Mouse (Mus musculus) naive thymus-derived CD4-positive, alpha-beta T cell, adult 2 months (primary cell): ENCODE measurements at regions not wholly inside any gene's neighbourhood (a gene's known extent, or its start where the extent isn't known, plus 50 kb on each side); places are given as distances from the start of the nearest gene placed in this dataset.

Source experiments
- DNase-seq: peaks from one replicate; pipeline ENCODE4 v3.0.0-alpha.2; 2011; ENCODE audit warnings: low read depth

GRCm38 (mm10) chr11:20985069-20985759 lies 105.9 kb upstream of the Peli1 start:
- DNase-seq = no peak

GRCm38 (mm10) chr11:20985771-20986170 lies 105.3 kb upstream of the Peli1 start:
- DNase-seq = no peak

GRCm38 (mm10) chr11:20987171-20987815 lies 103.8 kb upstream of the Peli1 start:
- DNase-seq = no peak

GRCm38 (mm10) chr11:20987841-20988251 lies 103.2 kb upstream of the Peli1 start:
- DNase-seq = no peak

GRCm38 (mm10) chr11:20988871-20989270 lies 102.2 kb upstream of the Peli1 start:
- DNase-seq = no peak

GRCm38 (mm10) chr11:20993580-20993979 lies 97.5 kb upstream of the Peli1 start:
- DNase-seq = no peak

GRCm38 (mm10) chr11:21001400-21001799 lies 89.7 kb upstream of the Peli1 start:
- DNase-seq = no peak

- no peak for DNase-seq
Measured at GRCm38 (mm10) chr11:21007222-21007621, 83.9 kb upstream of the Peli1 start.

GRCm38 (mm10) chr11:21009505-21009904 lies 81.6 kb upstream of the Peli1 start:
- no peak for DNase-seq

GRCm38 (mm10) chr11:21010867-21011266 lies 80.2 kb upstream of the Peli1 start:
- DNase-seq = no peak

GRCm38 (mm10) chr11:21014250-21014649 lies 76.8 kb upstream of the Peli1 start:
- DNase-seq = no peak

GRCm38 (mm10) chr11:21015536-21015935 lies 75.6 kb upstream of the Peli1 start:
- DNase-seq = no peak

GRCm38 (mm10) chr11:21016133-21016746 lies 74.9 kb upstream of the Peli1 start:
- no peak for DNase-seq

GRCm38 (mm10) chr11:21016791-21017329 lies 74.2 kb upstream of the Peli1 start:
- no peak for DNase-seq

- no peak for DNase-seq
Measured at GRCm38 (mm10) chr11:21019829-21020228, 71.3 kb upstream of the Peli1 start.

GRCm38 (mm10) chr11:21024111-21024510 lies 67.0 kb upstream of the Peli1 start:
- DNase-seq = no peak

GRCm38 (mm10) chr11:21024521-21024920 lies 66.6 kb upstream of the Peli1 start:
- no peak for DNase-seq

GRCm38 (mm10) chr11:21027299-21027698 lies 63.8 kb upstream of the Peli1 start:
- DNase-seq = no peak

- DNase-seq = no peak
Measured at GRCm38 (mm10) chr11:21030362-21030761, 60.7 kb upstream of the Peli1 start.

GRCm38 (mm10) chr11:21031816-21032215 lies 59.3 kb upstream of the Peli1 start:
- DNase-seq = no peak

- peak; percentile 11 for DNase-seq
Measured at GRCm38 (mm10) chr11:21033234-21033822, 57.8 kb upstream of the Peli1 start.

- peak; percentile 57 for DNase-seq
Measured at GRCm38 (mm10) chr11:21033823-21034401, 57.2 kb upstream of the Peli1 start.
